Mouse (Mus musculus): ENCODE measurements around the gene Ppargc1a.

Ppargc1a gene

DNA sequence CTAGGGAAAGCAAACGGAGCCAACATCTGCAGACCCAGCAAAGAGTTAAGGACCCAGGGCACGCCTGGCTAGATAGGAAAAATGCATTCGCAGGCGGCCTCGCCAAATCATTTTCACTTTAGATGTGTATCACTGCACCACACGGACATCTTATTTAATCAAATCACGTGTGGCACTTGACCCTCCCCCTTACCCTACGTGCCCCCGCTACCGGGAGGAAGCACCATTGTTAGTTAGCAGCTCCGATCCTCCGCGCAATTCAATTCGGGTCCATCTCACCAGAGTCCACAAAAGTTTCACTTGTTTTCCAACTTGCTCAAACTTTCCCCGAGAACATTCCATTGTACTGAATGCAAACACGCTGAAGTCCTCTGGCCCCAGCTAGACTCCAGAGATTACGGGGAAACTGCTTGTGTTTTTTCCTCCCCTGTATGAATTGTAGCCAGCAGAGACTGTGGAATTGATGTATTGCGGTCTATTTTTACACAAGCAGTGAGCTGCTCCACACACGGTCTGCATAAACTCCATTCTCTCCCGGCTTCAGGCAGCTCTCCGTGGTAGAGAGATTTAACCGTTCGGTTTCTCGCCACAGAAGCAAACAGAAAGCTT lies 14.9 kb downstream of the Ppargc1a start:
- DNase-seq (ENCODE audit: low spot score): peak; percentile 69

GRCm38 (mm10) chr5:51551852-51552482 lies 15.6 kb downstream of the Ppargc1a start:
- DNase-seq (ENCODE audit: low spot score): no peak

DNA sequence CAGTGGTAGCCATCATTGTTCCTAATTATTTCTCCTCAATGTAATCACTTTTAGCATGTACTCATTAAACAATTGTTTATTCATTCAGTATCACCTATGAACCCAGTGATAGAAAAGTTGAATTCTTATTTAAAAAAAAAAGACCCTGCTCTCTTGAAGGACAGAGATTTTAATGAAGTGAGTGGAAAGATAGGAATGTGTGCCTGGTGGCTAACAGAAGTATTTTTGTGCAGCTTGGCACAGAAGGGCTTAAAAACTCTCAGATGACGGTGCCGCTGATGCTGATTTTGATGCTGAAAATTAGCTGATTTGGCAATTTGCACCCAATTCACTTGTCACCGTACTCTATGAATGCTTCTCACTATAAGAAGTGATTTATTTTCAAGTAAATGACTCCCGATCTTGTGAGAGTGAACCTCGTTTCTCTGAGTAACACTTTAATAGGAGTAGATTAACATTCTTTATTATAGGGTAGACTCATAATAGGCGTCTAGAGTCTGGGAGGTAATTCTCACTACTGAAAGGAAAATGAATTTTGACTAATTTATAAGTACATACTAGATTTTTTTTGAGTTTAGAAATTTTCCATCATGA lies 20.0 kb downstream of the Ppargc1a start:
- no peak for DNase-seq (ENCODE audit: low spot score)

- DNase-seq (ENCODE audit: low spot score): no peak
Measured at GRCm38 (mm10) chr5:51546817-51547216, 20.7 kb downstream of the Ppargc1a start.

DNA sequence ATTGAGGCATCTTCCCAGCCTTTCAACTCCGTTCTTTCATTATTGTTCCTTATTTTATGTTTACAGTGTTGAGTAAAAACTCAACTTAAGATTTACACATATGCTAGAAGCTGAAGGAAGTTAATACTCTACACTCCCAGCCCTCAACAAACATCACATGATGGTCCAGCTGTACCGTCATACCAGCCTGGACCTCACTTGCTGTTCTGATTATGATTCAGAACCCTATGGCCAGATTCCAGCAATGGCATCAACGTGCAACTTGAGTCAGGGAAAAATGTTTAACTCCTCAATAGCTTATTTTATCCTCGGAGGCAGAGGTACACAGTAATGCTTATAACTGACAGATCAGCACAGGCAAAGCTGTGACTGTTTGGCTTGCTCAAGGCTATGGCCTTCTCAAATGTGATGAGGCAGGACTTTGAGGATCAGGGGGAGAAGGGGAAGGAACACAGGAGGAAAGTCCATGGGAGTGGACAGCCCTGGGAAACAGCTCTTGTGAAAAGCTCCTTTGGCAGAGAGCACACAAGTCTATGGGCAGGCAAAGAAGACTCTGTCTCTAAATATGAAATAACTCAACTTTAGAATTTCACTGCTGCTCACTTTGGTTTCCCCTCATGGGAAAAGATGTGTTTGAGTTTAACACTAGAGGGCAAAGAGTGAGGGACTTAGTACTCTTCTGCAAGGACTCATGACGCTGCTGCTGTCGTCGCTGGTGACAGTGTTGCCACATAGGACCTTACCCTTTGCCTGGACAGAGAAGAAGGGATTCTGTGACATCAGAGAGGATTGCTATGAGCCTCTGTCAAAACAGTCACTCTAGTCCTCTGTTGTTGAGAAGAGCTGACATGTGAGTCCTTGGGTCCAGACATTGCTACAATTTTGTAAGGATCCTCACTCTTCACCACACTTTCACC lies 22.1 kb downstream of the Ppargc1a start:
- DNase-seq (ENCODE audit: low spot score): no peak

DNA sequence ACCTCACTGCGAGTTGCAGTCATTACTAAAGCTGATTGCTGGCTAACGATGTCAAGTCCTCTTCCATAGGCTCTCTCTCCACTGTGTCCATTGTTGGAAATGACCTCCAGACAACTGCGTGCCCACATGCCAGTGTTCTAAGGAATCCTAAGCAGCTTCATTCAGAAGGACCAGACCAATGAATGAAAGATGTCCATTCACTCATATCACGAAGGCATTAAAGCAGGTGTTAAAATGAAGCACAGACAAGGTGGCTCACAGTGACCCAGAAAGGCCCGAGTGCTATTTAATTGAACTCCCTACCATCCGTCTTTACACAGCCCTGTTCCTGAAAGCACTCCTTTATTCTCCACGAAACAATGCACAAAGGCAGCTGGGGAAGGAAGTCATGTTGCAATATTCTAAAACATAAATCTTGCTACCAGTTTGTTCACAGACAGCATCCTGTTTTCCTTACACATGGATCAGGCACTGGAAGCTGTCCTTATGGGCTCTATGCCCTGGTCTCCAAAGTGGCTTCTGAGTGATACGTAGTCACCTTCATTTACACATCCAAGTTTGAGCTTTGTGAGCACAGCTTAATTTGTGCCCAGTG lies 23.3 kb downstream of the Ppargc1a start:
- DNase-seq (ENCODE audit: low spot score): peak; percentile 16

DNA sequence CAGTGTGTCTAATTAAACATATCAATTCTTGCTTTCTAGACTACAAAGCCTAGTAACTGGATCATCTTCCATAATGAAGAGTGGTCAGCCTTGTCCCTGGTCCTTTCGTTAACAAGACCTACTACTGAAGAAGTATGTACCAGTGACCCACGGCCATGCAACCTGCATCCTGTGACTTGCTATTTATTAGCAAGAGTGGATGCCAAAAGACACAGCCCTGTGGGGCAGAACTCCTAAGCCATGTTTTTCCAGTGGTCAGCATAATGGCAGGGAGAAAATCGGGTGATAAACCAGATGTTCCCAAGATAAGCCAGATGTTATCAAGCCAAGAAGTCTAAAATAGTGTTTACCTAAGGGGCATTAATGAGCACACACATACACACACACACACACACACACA lies 26.0 kb downstream of the Ppargc1a start:
- no peak for DNase-seq (ENCODE audit: low spot score)

- DNase-seq (ENCODE audit: low spot score): no peak
Measured at GRCm38 (mm10) chr5:51540816-51541215, 26.7 kb downstream of the Ppargc1a start.

- no peak for DNase-seq (ENCODE audit: low spot score)
Measured at GRCm38 (mm10) chr5:51539563-51539962, 28.0 kb downstream of the Ppargc1a start.

GRCm38 (mm10) chr5:51538319-51538718 lies 29.2 kb downstream of the Ppargc1a start:
- no peak for DNase-seq (ENCODE audit: low spot score)

DNA sequence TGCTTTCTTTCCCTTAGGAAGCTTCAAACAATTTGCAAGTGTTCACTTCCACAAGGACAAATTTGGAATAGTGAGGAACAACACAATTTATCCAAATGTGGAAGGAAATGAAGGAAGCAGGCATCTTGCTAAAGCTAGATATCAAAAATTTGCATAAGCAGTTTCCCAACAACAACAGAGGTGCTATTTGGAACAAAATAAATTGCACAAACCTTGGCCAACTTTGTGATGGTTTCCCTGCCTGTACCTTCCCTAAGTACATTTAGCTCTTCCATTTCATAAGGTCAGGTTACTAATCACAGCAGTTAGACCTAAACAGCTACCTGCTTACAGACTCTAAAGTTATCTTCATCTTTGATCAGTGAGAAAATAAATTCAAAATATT lies 29.9 kb downstream of the Ppargc1a start:
- DNase-seq (ENCODE audit: low spot score): no peak

- no peak for DNase-seq (ENCODE audit: low spot score)
Measured at GRCm38 (mm10) chr5:51537009-51537645, 30.4 kb downstream of the Ppargc1a start.

- no peak for DNase-seq (ENCODE audit: low spot score)
Measured at GRCm38 (mm10) chr5:51534456-51534855, 33.1 kb downstream of the Ppargc1a start.

DNA sequence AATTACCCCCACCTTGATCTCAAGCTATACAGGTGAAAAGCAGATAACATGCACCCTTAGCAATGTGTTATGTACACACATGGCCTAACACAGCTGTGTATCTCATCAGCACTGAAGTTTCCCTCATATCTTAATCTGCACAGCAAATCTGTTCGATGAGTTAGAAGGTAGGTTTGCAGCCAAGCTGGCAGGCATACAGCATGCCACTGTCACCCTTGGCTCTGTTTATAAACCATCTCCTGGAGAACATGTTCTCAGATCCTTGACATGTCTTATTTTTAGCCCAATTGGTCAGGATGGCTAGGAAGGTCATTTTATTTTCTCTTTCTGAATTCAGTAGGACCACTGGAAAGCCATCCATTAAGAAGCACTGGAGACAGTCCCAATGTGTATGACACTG lies 36.2 kb downstream of the Ppargc1a start:
- no peak for DNase-seq (ENCODE audit: low spot score)

DNA sequence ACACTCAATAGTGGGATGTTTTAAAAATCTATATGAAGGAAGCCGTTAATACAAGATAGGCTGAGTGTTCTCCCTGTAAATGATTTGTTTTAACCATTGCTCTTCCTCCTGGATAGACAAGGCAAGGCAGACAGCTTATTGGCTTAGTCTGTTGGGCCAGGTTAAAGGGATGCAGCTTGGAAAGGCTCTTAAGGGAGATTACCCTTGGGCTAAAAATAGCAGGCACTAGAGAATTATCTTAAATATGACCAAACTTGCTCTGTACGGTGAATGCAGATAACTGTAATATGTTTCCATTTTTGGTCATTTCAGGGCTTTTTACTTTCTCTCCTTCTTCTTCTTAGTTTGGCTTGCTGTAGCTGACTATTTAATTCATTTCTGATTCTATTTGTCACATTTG lies 38.1 kb downstream of the Ppargc1a start:
- DNase-seq (ENCODE audit: low spot score): no peak

GRCm38 (mm10) chr5:51528165-51528498 lies 39.4 kb downstream of the Ppargc1a start:
- no peak for DNase-seq (ENCODE audit: low spot score)

- no peak for DNase-seq (ENCODE audit: low spot score)
Measured at GRCm38 (mm10) chr5:51527498-51528164, 39.9 kb downstream of the Ppargc1a start.

- no peak for DNase-seq (ENCODE audit: low spot score)
Measured at GRCm38 (mm10) chr5:51525858-51526257, 41.7 kb downstream of the Ppargc1a start.

- DNase-seq (ENCODE audit: low spot score): no peak
Measured at GRCm38 (mm10) chr5:51520807-51521206, 46.7 kb downstream of the Ppargc1a start.

GRCm38 (mm10) chr5:51517440-51518187 lies 49.9 kb downstream of the Ppargc1a start:
- DNase-seq (ENCODE audit: low spot score): no peak

DNA sequence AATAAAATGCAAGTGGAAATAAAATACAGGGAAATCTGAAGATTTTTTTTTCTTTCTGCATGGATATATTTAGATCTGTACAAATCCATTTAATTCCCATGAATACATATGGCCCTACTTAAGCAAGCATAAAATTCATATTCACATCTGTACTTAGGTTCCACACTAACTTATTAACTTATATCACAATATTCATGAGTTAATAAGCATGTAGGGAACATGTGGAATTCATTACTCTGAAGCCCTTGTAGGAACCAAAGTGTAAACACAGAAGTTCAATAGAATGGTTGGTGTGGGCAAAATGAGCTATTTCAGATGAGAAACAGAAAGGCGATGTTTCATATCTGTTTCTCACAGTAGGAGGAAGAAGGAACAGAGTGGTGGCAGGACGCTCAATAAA lies 62.9 kb downstream of the Ppargc1a start:
- DNase-seq (ENCODE audit: low spot score): no peak

All from retina, embryonic 14.5 days (tissue).